Mouse (Mus musculus) CD4-positive, CD25-positive, alpha-beta regulatory T cell, adult 2 months (primary cell): ENCODE data around the gene Prkcz.
"Not testable (repeated sequence)": the region's sequence is repeated elsewhere in the genome, so short reads cannot be mapped to it uniquely, and the experiment has no call there.

Source experiments
- DNase-seq: peaks from one replicate; pipeline ENCODE4 v3.0.0-alpha.2; 2012; ENCODE audit warnings: low read depth, low spot score

The Prkcz gene

DNA sequence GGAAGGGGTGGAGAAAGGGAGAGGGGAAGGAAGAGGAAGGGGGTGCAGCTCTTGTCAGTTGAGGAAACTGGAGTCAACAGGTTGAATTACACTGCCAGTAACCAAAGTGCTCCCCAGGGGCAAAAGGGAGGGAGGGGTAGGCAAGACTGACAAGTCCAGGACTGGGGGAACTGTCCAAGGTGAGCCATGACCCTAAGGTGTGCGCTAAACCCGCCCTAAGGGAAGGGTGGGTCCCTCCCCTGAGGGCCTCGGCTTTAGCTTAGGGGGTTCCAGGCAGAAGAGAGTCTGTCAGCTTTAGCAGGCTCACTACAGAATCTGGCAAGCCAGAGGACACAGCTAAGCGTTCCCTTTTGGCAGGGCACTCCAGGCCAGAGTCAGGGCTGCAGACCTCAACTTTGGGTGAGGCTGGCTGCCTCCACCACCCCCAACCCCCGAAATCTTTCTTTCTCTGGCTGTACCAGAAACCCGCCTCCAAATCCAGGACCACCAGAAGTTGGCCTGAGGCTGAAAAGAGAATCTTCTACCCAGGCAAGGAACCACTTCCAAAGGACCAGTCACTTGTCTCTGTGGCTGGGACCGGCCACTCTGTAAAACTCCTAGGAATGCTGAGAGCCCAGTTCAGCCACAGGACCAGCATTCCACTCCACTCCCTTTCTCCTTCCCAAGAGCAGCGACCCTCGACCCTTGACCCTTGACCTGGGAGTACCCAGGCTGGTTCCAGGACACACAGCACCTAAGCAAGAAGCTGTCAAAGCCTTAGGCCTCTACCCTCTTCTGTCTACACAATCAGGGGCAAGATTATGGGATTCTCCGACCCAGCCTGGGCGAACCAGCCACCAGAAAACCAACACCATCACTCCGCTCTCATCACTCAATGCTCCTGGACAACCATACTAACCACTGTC lies 1.3 kb downstream of the Prkcz start:
- no peak for DNase-seq

GRCm38 (mm10) chr4:155357601-155358000 lies 3.6 kb downstream of the Prkcz start:
- DNase-seq = peak; percentile 61

DNA sequence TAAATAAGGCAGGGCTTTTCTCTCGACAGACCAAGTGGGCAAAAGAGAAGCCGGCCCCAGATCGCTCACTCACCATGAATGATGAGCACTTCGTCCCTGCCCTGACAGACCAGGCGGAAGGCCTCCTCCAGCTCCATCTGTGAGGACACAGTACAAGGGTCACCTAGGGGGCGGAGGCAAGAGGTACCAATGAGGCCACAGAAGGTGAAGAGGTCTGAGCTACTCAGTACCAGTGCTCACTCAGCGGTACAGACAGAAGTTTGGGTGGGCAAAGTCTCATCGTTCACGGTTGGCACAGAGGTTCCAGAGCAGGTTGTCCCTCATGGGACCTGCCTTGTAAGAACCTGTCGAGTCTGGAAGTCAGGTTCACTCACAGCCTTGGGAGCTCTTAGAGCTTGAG lies 4.8 kb downstream of the Prkcz start:
- no peak for DNase-seq

DNA sequence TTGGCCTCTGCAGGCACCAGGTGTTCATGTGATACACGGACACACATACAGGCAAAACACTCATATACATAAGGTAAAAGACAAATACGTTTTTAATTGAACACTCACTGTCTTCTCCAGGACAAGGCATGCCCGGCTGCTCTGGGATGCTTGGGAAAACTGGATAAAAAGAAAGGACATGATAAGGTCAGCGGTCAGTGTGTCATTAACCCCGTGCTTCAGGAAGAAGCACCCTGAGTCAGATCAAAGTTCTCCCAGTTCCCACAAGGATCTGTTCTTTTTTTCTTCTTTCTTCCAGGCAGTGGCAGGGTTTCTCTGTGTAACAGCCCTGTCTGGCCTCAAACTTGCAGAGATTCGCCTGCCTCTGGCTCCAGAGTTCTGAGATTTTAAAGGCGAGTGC lies 6.6 kb downstream of the Prkcz start:
- no peak for DNase-seq

DNA sequence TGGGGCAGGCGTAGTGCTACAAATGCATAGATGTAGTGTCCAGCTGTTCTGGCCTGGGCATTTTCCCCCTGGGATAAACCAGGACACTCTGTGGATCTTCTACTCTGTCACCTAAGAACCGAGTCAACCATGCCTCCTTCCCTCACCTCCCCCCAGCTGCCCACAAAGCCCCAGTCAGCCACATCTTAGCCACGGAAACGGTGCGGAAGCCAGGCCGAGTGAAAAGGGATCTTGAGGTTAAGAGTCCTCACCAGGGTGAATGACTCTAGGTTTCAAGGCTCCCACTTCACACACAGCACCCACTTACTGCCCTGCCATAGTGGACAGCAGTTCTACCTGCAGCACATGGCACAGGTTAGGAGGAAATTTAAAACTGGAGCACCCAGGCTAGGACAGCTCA lies 7.1 kb downstream of the Prkcz start:
- no peak for DNase-seq

GRCm38 (mm10) chr4:155352581-155352980 lies 8.6 kb downstream of the Prkcz start:
- DNase-seq = no peak

- no peak for DNase-seq
Measured at GRCm38 (mm10) chr4:155346350-155346749, 14.8 kb downstream of the Prkcz start.

GRCm38 (mm10) chr4:155345608-155345953 lies 15.6 kb downstream of the Prkcz start:
- DNase-seq = peak; percentile 43

DNA sequence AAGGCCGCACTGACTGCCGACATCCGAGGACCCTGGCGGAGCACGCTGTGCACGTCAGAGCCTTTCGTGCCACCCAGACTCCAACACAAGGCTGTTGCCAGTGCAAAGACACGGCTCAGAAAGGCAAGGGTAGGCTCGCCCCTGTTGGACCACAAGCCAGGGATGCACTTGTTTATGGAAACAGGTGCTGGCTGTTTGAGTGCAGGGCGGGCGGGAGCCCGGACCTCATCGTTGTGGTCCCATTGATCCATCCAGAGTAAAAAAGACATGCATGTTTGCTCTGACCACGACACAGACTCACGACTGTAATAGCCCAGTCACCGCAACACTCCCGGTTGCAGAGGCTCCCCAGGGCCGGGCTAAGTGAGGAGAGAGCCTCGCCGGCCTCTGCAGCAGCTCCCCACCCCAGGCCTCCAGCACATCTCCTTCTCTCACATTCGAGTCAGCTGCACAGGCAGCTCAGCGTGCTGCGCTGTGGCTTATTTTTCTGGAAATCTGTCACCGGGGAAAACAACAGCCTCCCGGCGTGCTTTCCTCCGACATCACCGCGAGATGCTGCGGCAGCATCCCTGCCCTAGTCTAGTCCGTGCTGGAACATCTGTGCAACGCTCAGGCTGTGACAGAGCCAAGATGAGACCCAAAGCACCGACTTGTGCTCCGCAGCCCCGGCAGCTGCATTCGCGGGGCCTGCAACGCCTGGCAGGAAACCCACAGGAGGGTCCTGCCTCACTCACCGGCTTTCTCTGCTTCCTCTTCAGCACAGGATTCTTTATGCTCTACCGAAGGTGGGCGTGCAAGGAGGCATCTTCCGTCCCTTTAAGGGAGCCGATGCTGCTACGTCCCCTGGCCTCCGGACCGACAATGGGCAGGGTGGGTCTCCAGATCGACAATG lies 16.2 kb downstream of the Prkcz start:
- peak; percentile 27 for DNase-seq

DNA sequence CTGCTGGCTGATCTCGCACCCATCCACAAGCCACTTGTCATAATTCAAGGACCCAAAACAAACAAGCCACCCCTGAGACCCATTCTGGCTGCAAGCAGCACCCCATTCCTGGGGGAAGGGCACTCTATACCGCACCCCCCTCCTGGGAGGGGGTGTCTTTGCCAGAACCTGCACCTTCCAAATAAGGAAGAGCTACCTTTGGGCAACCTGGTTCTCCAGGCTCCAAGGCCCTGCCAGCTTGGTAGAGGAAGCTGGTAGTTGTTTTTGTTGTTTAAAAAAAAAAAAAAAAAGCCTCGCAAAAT lies 16.9 kb downstream of the Prkcz start:
- DNase-seq = no peak

- DNase-seq = no peak
Measured at GRCm38 (mm10) chr4:155343415-155344298, 17.5 kb downstream of the Prkcz start.

- no peak for DNase-seq
Measured at GRCm38 (mm10) chr4:155336284-155337050, 24.7 kb downstream of the Prkcz start.

DNA sequence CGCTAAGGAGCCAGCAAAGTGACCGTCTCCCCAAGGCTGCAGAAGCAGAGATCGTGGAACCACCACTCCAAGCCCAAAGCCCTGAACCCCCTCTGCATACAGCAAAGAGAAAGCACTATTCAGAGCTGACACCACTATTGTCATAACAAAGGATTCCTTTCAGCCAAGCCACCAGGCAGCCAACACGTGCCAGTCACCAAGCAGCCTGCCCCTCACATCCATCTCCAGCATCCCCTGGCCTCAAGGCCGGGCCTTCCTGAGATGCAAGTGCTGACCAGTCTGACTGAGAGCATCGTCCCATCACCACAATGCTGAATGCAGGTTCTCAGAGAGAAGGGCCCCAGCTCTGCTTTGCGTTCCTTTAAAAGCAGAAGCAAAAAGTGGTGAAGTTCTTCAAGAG lies 28.9 kb downstream of the Prkcz start:
- no peak for DNase-seq

GRCm38 (mm10) chr4:155328385-155328784 lies 32.8 kb downstream of the Prkcz start:
- not testable (repeated sequence) for DNase-seq

- DNase-seq = no peak
Measured at GRCm38 (mm10) chr4:155325773-155326172, 35.4 kb downstream of the Prkcz start.

GRCm38 (mm10) chr4:155324511-155324910 lies 36.6 kb downstream of the Prkcz start:
- DNase-seq = no peak

DNA sequence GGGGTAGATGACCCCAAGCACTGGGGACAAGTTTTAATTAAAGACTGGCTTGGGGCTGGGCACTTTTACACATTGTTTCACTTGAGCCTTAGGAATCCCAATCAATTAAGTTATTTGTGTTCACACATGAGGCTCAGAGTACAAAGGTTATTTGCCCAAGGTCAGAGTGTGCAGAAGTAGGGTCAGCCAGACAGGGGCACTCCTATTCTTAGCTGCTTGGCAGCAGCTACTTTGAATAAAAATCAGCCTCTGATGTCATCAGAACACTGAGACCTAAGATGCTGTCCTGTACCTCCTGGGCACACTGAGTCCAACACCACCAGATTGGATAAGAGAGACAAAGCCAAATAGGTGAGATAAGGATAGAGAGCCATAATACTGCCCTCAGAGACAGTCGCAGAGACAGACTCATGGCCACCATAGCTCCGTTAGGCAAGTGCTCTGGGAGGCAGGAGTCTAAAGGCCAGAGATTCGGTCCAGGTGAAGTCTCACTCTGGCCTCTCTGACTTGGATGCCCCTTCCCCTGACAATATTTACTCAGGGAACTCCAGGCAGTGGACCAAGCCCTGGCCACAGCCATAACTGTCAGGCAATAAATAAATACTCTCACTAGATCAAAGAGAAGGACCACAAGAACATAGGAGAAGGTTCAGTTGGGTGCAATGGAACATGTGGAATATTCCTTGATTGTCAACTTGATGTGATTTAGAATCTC lies 37.9 kb downstream of the Prkcz start:
- no peak for DNase-seq

DNA sequence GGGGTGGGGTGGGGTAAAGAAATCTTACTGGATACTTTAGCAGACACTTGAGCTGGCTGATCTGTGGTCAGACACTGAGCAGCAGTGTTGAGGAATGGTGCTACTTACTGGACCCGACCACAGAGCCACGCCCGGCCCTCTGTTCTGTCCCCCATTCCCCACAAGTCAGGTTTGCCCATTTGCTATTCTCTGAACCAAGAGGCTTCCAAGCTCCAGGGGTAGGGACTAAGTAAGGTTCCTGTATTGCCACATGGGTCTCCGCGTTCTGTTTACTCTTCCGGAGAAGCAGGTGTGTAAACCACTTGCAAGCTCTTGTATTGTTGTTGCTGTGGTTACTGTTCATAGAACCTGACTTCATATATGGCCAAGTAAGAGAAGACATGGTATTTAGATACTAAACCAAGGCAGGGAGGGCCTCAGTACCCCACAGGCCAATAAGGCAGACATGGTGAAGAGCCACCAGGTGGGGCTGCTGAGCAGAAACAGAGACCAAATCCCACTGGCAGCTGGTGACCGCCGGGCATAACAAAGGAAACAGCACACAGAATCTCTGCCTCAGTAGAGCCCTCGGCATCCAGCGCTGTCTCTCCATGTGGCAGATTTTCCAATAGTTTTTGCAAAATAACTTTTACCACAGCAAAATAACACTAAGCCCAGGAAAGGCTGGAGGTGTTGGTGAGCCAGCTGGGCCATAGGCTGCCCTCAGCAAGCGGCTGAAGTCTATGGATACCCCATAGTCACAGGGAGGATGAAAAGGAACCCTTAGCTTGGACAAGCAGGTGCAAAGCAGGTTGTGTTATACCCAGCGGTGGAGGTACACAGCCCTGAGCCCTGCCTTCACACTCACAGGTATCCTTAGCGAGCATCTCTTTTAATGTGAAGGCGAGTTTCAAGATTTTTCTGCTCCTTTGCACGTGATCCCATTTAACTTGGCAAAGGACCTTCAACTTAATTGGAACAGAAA lies 40.6 kb downstream of the Prkcz start:
- peak; percentile 77 for DNase-seq

GRCm38 (mm10) chr4:155318266-155318665 lies 42.9 kb downstream of the Prkcz start:
- peak; percentile 34 for DNase-seq
